Mouse (Mus musculus) cortical plate, adult 2 months (tissue): ENCODE measurements around the gene T.

Experiments used
- CTCF ChIP-seq: fragments of 200-500 bp; IDR thresholded peaks from 2 replicates; pipeline ENCODE4 v1.5.1; 2011; ENCODE audit warnings: mild to moderate bottlenecking, control low read depth, low read length; ENCODE audit not compliant: insufficient read depth; ENCODE audit errors: extremely low read depth
- POLR2A ChIP-seq: fragments of 200-500 bp; IDR thresholded peaks from 2 replicates; pipeline ENCODE4 v1.6.1; 2011; ENCODE audit warnings: mild to moderate bottlenecking, low read length, control low read depth; ENCODE audit not compliant: insufficient read depth; ENCODE audit errors: extremely low read depth

GRCm38 (mm10) chr17:8397946-8398345 is 36.3 kb upstream of the T start:
- TF ChIP-seq CTCF (no peak), POLR2A (no peak)
